Mouse (Mus musculus): ENCODE measurements at regions not wholly inside any gene's neighbourhood (a gene's known extent, or its start where the extent isn't known, plus 50 kb on each side); places are given as distances from the start of the nearest gene placed in this dataset.

- Histone ChIP-seq H3K36me3 (ENCODE audit: control insufficient read depth, insufficient read depth, low read length) (no peaks in the 10 kb centered on the region), H3K4me3 (ENCODE audit: control insufficient read depth, low read depth, low read length) (no peak overlapping the region), H3K27me3 (ENCODE audit: control insufficient read depth, insufficient read depth, low read length) (no peaks in the 10 kb centered on the region), H3K27ac (ENCODE audit: control insufficient read depth, insufficient read depth, low read depth, low read length) (no peak overlapping the region), H3K4me1 (ENCODE audit: control insufficient read depth, insufficient read depth, low read length) (no peaks in the 10 kb centered on the region)
- TF ChIP-seq POLR2A (IDR thresholded peaks at IDR 0.05; ENCODE audit: control insufficient read depth, low read depth, low read length) (no peak), CTCF (IDR thresholded peaks at IDR 0.05; ENCODE audit: control insufficient read depth, insufficient read depth, insufficient replicate concordance, low read depth, low read length) (no peak)
Observed at GRCm38 (mm10) chr19:35759701-35760100, 297.6 kb downstream of the Htr7 start.

GRCm38 (mm10) chr19:35755494-35755893, 301.8 kb downstream of the Htr7 start:
- Histone ChIP-seq H3K36me3 (ENCODE audit: control insufficient read depth, insufficient read depth, low read length) (no peaks in the 10 kb centered on the region), H3K27me3 (ENCODE audit: control insufficient read depth, insufficient read depth, low read length) (no peaks in the 10 kb centered on the region), H3K4me1 (ENCODE audit: control insufficient read depth, insufficient read depth, low read length) (no peaks in the 10 kb centered on the region), H3K4me3 (ENCODE audit: control insufficient read depth, low read depth, low read length) (no peak overlapping the region), H3K27ac (ENCODE audit: control insufficient read depth, insufficient read depth, low read depth, low read length) (no peak overlapping the region)
- TF ChIP-seq POLR2A (IDR thresholded peaks at IDR 0.05; ENCODE audit: control insufficient read depth, low read depth, low read length) (no peak), CTCF (IDR thresholded peaks at IDR 0.05; ENCODE audit: control insufficient read depth, insufficient read depth, insufficient replicate concordance, low read depth, low read length) (no peak)

GRCm38 (mm10) chr19:35735754-35736153, 321.6 kb downstream of the Htr7 start:
- TF ChIP-seq CTCF (IDR thresholded peaks at IDR 0.05; ENCODE audit: control insufficient read depth, insufficient read depth, insufficient replicate concordance, low read depth, low read length) (no peak), POLR2A (IDR thresholded peaks at IDR 0.05; ENCODE audit: control insufficient read depth, low read depth, low read length) (no peak)
- no peaks in the 10 kb centered on the region for H3K36me3 ChIP-seq (ENCODE audit: control insufficient read depth, insufficient read depth, low read length)
- no peak overlapping the region for H3K27ac ChIP-seq (ENCODE audit: control insufficient read depth, insufficient read depth, low read depth, low read length)
- H3K4me1 ChIP-seq (ENCODE audit: control insufficient read depth, insufficient read depth, low read length), result no peaks in the 10 kb centered on the region
- H3K27me3 ChIP-seq (ENCODE audit: control insufficient read depth, insufficient read depth, low read length), result no peaks in the 10 kb centered on the region
- H3K4me3 ChIP-seq (ENCODE audit: control insufficient read depth, low read depth, low read length), result no peak overlapping the region

GRCm38 (mm10) chr19:35728436-35729060, 328.8 kb downstream of the Htr7 start:
- H3K4me1 ChIP-seq (ENCODE audit: control insufficient read depth, insufficient read depth, low read length), result no peaks in the 10 kb centered on the region
- no peak overlapping the region for H3K27ac ChIP-seq (ENCODE audit: control insufficient read depth, insufficient read depth, low read depth, low read length)
- no peak for TF ChIP-seq POLR2A (IDR thresholded peaks at IDR 0.05; ENCODE audit: control insufficient read depth, low read depth, low read length)
- TF ChIP-seq CTCF (IDR thresholded peaks at IDR 0.05; ENCODE audit: control insufficient read depth, insufficient read depth, insufficient replicate concordance, low read depth, low read length), result no peak
- H3K27me3 ChIP-seq (ENCODE audit: control insufficient read depth, insufficient read depth, low read length), result no peaks in the 10 kb centered on the region
- H3K4me3 ChIP-seq (ENCODE audit: control insufficient read depth, low read depth, low read length), result no peak overlapping the region
- no peaks in the 10 kb centered on the region for H3K36me3 ChIP-seq (ENCODE audit: control insufficient read depth, insufficient read depth, low read length)

Data from testis, adult 2 months (tissue).